Mouse (Mus musculus) intestine, postnatal 0 days (tissue): ENCODE data around the gene Bbs7. TPM values are rescaled to one million over a fixed set of nuclear protein-coding genes. Genes with fewer than 3 reads are reported as not detected.
"Not testable (repeated sequence)": the region's sequence is repeated elsewhere in the genome, so short reads cannot be mapped to it uniquely, and the experiment has no call there.

Experiments
- ATAC-seq: fragments of 200-750 bp; cut with Nextera tagmentation; 2 replicates; pipeline ENCODE4 v1.8.0; 2017; ENCODE audit warnings: mild to moderate bottlenecking, moderate TSS enrichment, moderate library complexity
- H3K27ac ChIP-seq: fragments of 300-500 bp; sonication (generic); 2 replicates; pipeline ENCODE4 v1.5.1; 2014; ENCODE audit warnings: mild to moderate bottlenecking, low read depth, low read length, moderate library complexity
- H3K27me3 ChIP-seq: fragments of 300-500 bp; sonication (generic); replicated peaks from 2 replicates; pipeline ENCODE4 v1.6.1; 2014; ENCODE audit warnings: low read length, mixed read lengths; ENCODE audit not compliant: control insufficient read depth, insufficient read depth
- H3K36me3 ChIP-seq: fragments of 300-500 bp; sonication (generic); 2 replicates; pipeline ENCODE4 v1.6.1; 2014; ENCODE audit warnings: mild to moderate bottlenecking, moderate library complexity; ENCODE audit not compliant: control insufficient read depth, insufficient read depth
- H3K4me1 ChIP-seq: fragments of 300-500 bp; sonication (generic); replicated peaks from 2 replicates; pipeline ENCODE4 v1.6.1; 2014; ENCODE audit warnings: antibody characterized with exemption, low read length, mixed read lengths; ENCODE audit not compliant: control insufficient read depth, insufficient read depth
- H3K4me2 ChIP-seq: fragments of 300-500 bp; sonication (generic); replicated peaks from 2 replicates; pipeline ENCODE4 v1.6.1; 2014; ENCODE audit warnings: low read depth, mild to moderate bottlenecking, moderate library complexity
- H3K4me3 ChIP-seq: fragments of 300-500 bp; sonication (generic); 2 replicates; pipeline ENCODE4 v1.5.1; 2014; ENCODE audit warnings: low read depth, low read length
- H3K9ac ChIP-seq: fragments of 300-500 bp; sonication (generic); 2 replicates; pipeline ENCODE4 v1.6.1; 2014; ENCODE audit warnings: mild to moderate bottlenecking, low read depth, low read length
- H3K9me3 ChIP-seq: fragments of 300-500 bp; sonication (generic); 2 replicates; pipeline ENCODE4 v1.6.1; 2016; ENCODE audit warnings: mixed run types; ENCODE audit not compliant: control insufficient read depth
- CTCF ChIP-seq: sonication (generic); IDR thresholded peaks from 2 replicates; pipeline ENCODE4 v1.5.1; 2016; ENCODE audit warnings: low read depth, mild to moderate bottlenecking, control low read depth, antibody characterized with exemption, moderate library complexity
- WGBS: fragments of 180-500 bp; shearing (Covaris S2); extraction: QIAGEN DNeasy Blood & Tissue Kit; methylation state at CpG from one replicate; pipeline ENCODE4 v1.1.7; 2014; 5-methylcytosine and 5-hydroxymethylcytosine counted together
- polyA plus RNA-seq: library from polyadenylated mRNA; unstranded; fragments of >200 nt; fragmentation: Nextera tagmentation; extraction: Ambion mirVana; gene quantifications from 2 replicates; pipeline ENCODE4 v1.2.1, GENCODE M21; 2015

The Bbs7 gene
- 4.5 and 4.8 TPM in 2 replicates for polyA plus RNA-seq

DNA sequence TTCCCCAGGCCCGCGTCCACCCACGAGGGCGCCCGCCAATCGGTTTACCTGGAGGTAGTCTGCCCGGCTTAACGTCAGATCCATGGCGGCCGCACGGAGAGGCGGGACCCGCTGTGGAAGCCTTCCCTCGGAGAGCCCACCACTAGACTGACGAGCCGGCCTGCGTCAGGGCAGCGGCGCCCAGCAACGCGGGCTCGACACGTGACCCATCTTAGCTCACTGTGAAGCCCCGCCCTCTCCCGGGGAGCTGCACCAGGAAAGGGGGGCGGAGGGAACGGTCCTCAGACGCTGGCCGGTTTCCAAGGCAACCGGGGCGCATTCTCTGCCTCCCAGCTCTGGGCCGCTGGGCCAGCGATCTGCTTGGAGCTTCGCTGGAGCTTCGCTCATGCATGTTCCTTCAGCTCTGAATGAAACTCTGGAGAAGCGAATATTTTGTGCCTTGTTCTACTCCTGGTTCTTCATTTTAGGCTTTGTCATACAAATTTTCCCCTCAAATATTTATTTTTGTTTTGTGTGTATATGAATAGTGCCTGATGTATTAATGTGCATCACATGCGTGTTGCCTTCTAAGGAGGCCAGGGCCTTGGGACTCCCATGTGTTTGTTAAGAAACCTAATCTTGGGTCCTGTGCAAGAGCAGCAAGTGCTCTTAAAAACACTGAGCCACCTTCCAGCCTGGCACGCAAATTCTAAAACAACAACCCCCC, at the start of gene Bbs7:
Gene Bbs7, minus strand, starts transcription at position 276 of the 706 bp plus-strand sequence.
- 4% methylated on average over 37 of the region's 38 CpGs for WGBS
- H3K27me3 ChIP-seq: no peaks in the 10 kb centered on the region
- no peak within 1 kb of the TSS for H3K27ac ChIP-seq
- no peak for TF ChIP-seq CTCF
- peak; percentile 89 for ATAC-seq
- H3K4me1 ChIP-seq: no peaks in the 10 kb centered on the region; the same call in 1 of the 2 replicates
- peak within 1 kb of the TSS; percentile 67 for H3K9ac ChIP-seq
- peak within 1 kb of the TSS; percentile 67 for H3K4me3 ChIP-seq
- peaks cover 4% of the 10 kb centered on the region; the same call in 1 of the 2 replicates for H3K36me3 ChIP-seq
- peak within 1 kb of the TSS; percentile 91 for H3K4me2 ChIP-seq
- H3K9me3 ChIP-seq: no peaks in the 10 kb centered on the region

DNA sequence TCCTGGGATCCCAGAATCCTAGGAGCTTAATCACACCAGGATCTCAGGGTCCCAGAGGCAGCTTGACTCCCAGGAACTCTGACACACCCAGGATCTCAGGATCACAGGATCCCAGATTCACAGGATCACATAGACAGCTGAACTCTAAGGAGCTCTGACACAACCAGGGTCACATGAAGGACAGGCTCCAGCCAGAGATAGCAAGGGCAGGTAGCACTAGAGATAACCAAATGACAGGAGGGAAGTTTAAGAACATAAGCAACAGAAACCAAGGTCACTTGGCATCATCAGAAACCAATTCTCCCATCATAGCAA, 31.9 kb upstream of the Bbs7 start:
- ATAC-seq: 0 out of 2 replicates have a peak, but pooled peaks have one; percentile 17
- H3K36me3 ChIP-seq: not testable (repeated sequence)
- peak overlapping the region; percentile 57 for H3K27ac ChIP-seq

DNA sequence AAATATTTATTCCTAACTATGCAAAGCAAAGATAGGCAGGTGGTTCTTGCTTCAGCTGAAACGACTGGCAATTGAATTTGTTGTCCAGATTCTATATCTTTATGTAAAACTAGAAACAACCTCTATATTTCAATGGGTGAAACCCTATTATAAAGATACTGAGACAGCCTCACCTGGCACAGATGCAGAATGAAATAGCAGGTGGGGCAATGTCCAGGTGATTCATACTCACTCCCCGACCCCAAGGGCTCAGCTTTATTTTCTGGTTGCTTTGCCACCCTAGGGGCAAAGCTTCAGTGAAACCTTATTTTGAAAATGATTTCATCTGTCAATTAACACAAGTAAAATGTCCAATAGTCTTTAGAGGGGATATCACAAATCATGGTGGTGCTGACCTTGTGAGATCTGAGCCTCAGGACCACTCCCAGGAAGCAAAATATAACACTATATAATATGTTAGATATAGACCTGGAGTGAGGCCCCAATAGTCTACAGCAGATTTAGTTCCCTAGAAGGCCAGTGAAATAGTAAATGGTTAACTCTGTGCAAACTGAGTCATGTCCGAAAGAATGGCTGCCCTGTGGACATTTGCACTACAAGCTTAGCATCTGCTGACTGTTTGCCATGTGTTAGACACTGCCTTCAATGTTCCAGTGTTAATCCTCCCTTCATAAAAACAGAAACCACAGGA, 31.4 kb upstream of the Bbs7 start:
- H3K4me3 ChIP-seq: no peak overlapping the region
- no peaks in the 10 kb centered on the region for H3K27me3 ChIP-seq
- TF ChIP-seq CTCF: no peak
- H3K4me1 ChIP-seq: no peaks in the 10 kb centered on the region
- WGBS: 34% methylated on average over 3 of the region's 3 CpGs
- H3K9me3 ChIP-seq: no peaks in the 10 kb centered on the region
- H3K36me3 ChIP-seq: no peaks in the 10 kb centered on the region
- peak; percentile 80 for ATAC-seq
- H3K9ac ChIP-seq: no peak overlapping the region
- peak overlapping the region; percentile 57 for H3K27ac ChIP-seq
- H3K4me2 ChIP-seq: no peak overlapping the region

More for the DNA sequence above, 31.9 kb upstream of the Bbs7 start:
- H3K9ac ChIP-seq, H3K9me3 ChIP-seq, H3K4me1 ChIP-seq, H3K27me3 ChIP-seq, H3K4me2 ChIP-seq, H3K4me3 ChIP-seq: not testable (repeated sequence)

DNA sequence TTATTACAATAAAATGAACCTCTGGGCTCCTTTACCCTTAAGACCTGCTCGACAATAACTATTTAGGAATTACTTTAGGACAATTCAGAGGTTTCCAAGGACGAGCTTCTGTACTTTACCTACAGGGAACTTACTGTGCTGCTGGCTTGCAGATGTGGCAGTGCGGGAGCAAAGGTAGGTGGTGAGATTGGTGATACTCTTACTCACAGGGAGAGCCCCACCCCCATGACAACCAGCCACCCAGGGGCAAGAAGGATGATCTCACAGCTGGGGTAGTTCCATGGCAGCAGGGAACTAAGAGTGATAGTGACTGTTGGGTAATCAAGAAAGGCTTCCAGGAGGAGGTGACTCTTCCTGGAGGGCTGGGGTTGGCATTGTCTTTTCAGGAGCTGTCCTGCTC, 30.1 kb upstream of the Bbs7 start:
- Histone ChIP-seq H3K27me3 (no peaks in the 10 kb centered on the region), H3K36me3 (no peaks in the 10 kb centered on the region), H3K27ac (0 out of 2 replicates have a peak overlapping the region, but pooled peaks have one; percentile 24), H3K9me3 (no peaks in the 10 kb centered on the region), H3K9ac (no peak overlapping the region), H3K4me1 (no peaks in the 10 kb centered on the region), H3K4me3 (no peak overlapping the region), H3K4me2 (no peak overlapping the region)
- peak; percentile 93 for ATAC-seq
- no peak for TF ChIP-seq CTCF
- 64% methylated on average over 3 of the region's 3 CpGs for WGBS

DNA sequence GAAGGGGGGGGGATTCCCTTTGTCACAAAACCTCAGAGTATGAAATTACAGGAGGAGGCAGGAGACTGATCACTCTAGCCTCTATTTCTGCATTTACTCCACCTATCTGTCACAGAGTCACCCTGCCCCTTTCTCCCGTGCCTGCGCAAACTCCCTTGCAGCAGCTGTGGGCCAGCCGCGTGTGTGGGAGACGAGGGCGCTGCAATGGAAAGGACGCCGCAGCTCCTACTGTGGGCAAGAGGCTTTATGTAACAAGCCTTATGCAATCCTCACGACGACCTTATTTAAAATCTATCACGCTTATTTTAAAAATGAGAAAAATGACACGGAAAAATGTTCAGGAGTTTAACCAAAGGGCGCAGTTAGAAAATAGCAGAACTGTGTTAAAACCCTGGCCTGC, 29.5 kb upstream of the Bbs7 start:
- no peak for ATAC-seq
- WGBS: 79% methylated on average over 13 of the region's 13 CpGs
- Histone ChIP-seq H3K9ac (no peak overlapping the region), H3K9me3 (no peaks in the 10 kb centered on the region), H3K27me3 (no peaks in the 10 kb centered on the region), H3K4me2 (no peak overlapping the region), H3K27ac (no peak overlapping the region), H3K36me3 (no peaks in the 10 kb centered on the region), H3K4me3 (no peak overlapping the region), H3K4me1 (no peaks in the 10 kb centered on the region)
- TF ChIP-seq CTCF: no peak

DNA sequence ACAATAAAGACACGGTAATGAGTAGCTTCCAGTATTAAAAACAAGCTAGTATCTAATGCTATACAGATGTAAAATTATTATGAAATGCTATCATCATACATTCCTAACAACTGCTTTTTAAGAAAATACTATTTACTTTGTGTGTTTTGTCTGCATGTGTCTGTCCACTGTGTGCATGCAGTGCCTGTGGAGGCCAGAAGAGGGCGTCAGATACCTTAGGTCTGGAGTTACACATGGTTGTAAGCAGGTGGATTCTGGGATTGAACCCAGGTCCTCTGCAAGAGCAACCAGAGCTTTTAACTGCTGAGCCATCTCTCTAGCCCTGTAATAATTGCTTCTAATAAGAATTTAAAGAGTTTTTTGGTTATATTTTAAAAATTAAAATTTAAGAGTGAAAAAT, 27.5 kb upstream of the Bbs7 start:
- Histone ChIP-seq H3K27me3 (no peaks in the 10 kb centered on the region), H3K9ac (no peak overlapping the region), H3K4me1 (no peaks in the 10 kb centered on the region), H3K36me3 (no peaks in the 10 kb centered on the region), H3K27ac (no peak overlapping the region), H3K9me3 (no peaks in the 10 kb centered on the region), H3K4me2 (no peak overlapping the region), H3K4me3 (no peak overlapping the region)
- TF ChIP-seq CTCF: peak; percentile 62
- no peak for ATAC-seq
- 66% methylated on average over 2 of the region's 2 CpGs for WGBS
